Mouse (Mus musculus) Patski (cell line): ENCODE measurements around the gene Olfr1033. TPM values are rescaled to one million over a fixed set of nuclear protein-coding genes. Genes with fewer than 3 reads are reported as not detected.

Source experiments
- ATAC-seq: fragments of 100-300 bp; one replicate; pipeline ENCODE4 v1.8.0; 2021
- CTCF ChIA-PET: fragments of 350-600 bp; sonication (Branson Sonifier 250); formaldehyde crosslinking; loops from one replicate; lab custom pipeline; 2022; ENCODE audit warnings: inconsistent platforms; lab: Charles Lee
- POLR2A ChIA-PET: fragments of 350-600 bp; sonication (Branson Sonifier 250); formaldehyde crosslinking; loops from one replicate; lab custom pipeline; 2022; ENCODE audit warnings: antibody characterized with exemption, inconsistent platforms; lab: Charles Lee
- DNase-seq: peaks from one replicate; pipeline ENCODE4 v3.0.0-alpha.2; 2011; ENCODE audit warnings: low read depth, low spot score
- H3K27me3 ChIP-seq: fragments of 371-371 bp; one replicate; pipeline ENCODE4 v1.5.1; 2021
- CTCF ChIP-seq: fragments of 100-300 bp; IDR thresholded peaks from one replicate; pipeline ENCODE4 v1.5.1; 2021
- in situ Hi-C: fragments of 300-500 bp; cut with MboI; formaldehyde crosslinking; loops from 3 replicates; pipeline ENCODE4 v1.11.1; 2018; ENCODE audit warnings: low pct_unique_long_range_greater_than_20kb, mixed read lengths
- polyA plus RNA-seq: library from polyadenylated mRNA; unstranded; gene quantifications from one replicate; pipeline ENCODE4 v1.2.3, GENCODE M21; 2021

Olfr1033 gene
- polyA plus RNA-seq, 1 experiment from 2014 or later: not detected

DNA sequence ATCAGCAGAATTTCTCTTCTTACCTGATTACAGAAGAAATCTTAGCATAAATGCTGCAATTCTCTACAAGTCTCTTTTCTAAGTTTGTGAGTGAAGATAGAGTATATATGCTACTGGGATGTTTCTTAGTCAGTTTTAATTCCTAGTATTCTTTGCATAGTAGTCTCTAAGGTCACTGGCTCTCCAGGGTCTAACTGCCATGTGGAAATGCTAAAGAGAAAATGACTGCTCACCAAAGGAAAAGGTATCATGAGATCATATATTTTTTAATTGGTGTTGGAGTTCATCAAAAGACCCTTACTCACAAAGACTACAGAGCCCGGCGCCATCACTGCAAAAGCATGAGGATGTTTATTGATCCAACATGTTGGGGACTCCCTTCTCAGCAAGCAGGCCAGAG, 66.9 kb downstream of the Olfr1033 start, which contains the start of gene Olfr1037:
Gene Olfr1037 (minus strand): TSS at position 101 of the 400 bp plus-strand sequence.
- no peaks in the 10 kb centered on the region for H3K27me3 ChIP-seq
- DNase-seq: no peak
- in situ Hi-C loops: no loop called here
- TF ChIP-seq CTCF: no peak
- ChIA-PET POLR2A (no interaction called here), CTCF (no interaction called here)
- no peak for ATAC-seq

Other genes starting within 250 kb of the Olfr1033 start
- not detected for gene Olfr1014, start 247.9 kb upstream of the Olfr1033 start, polyA plus RNA-seq
- gene Olfr1015, start 238.6 kb upstream of the Olfr1033 start, polyA plus RNA-seq: not detected
- gene Olfr1016, start 218.1 kb upstream of the Olfr1033 start, polyA plus RNA-seq: not detected
- not detected for gene Olfr1018, start 202.2 kb upstream of the Olfr1033 start, polyA plus RNA-seq
- not detected for gene Olfr1019, start 175.2 kb upstream of the Olfr1033 start, polyA plus RNA-seq
- not detected for gene Olfr1020, start 173.6 kb upstream of the Olfr1033 start, polyA plus RNA-seq
- gene Olfr1022, start 152.0 kb upstream of the Olfr1033 start, polyA plus RNA-seq: not detected
- not detected for gene Olfr1023, start 135.0 kb upstream of the Olfr1033 start, polyA plus RNA-seq
- not detected for gene Olfr1024, start 115.6 kb upstream of the Olfr1033 start, polyA plus RNA-seq
- gene Olfr1025-ps1, start 105.4 kb upstream of the Olfr1033 start, polyA plus RNA-seq: not detected
- gene Olfr1026, start 99.1 kb upstream of the Olfr1033 start, polyA plus RNA-seq: not detected
- not detected for gene Olfr1028, start 70.2 kb upstream of the Olfr1033 start, polyA plus RNA-seq
- not detected for gene Olfr1029, start 46.7 kb upstream of the Olfr1033 start, polyA plus RNA-seq
- not detected for gene Olfr1030, start 41.4 kb upstream of the Olfr1033 start, polyA plus RNA-seq
- not detected for gene Olfr1031, start 30.3 kb upstream of the Olfr1033 start, polyA plus RNA-seq
- gene Olfr1032, start 15.1 kb upstream of the Olfr1033 start, polyA plus RNA-seq: not detected
- not detected for gene Olfr1034, start 25.2 kb downstream of the Olfr1033 start, polyA plus RNA-seq
- gene Olfr1036, start 53.4 kb downstream of the Olfr1033 start, polyA plus RNA-seq: not detected
- gene Olfr1037, start 66.8 kb downstream of the Olfr1033 start, polyA plus RNA-seq: not detected
- not detected for gene Olfr1039, start 115.3 kb downstream of the Olfr1033 start, polyA plus RNA-seq
- not detected for gene Olfr1040, start 126.1 kb downstream of the Olfr1033 start, polyA plus RNA-seq
- gene Olfr1042, start 141.2 kb downstream of the Olfr1033 start, polyA plus RNA-seq: not detected
- not detected for gene Olfr1043, start 146.9 kb downstream of the Olfr1033 start, polyA plus RNA-seq
- not detected for gene Olfr1044, start 157.2 kb downstream of the Olfr1033 start, polyA plus RNA-seq
- not detected for gene Olfr52, start 165.1 kb downstream of the Olfr1033 start, polyA plus RNA-seq
- gene Olfr1045, start 182.4 kb downstream of the Olfr1033 start, polyA plus RNA-seq: not detected
- not detected for gene Olfr1046, start 198.7 kb downstream of the Olfr1033 start, polyA plus RNA-seq
- not detected for gene Olfr1047, start 210.8 kb downstream of the Olfr1033 start, polyA plus RNA-seq
- gene Olfr1048, start 219.7 kb downstream of the Olfr1033 start, polyA plus RNA-seq: not detected
- gene Olfr1049, start 237.7 kb downstream of the Olfr1033 start, polyA plus RNA-seq: not detected